Mouse (Mus musculus) megakaryocyte, embryonic 14.5 days (primary cell): ENCODE measurements around the gene Gm49450. TPM values are rescaled to one million over a fixed set of nuclear protein-coding genes. Genes with fewer than 3 reads are reported as not detected.
"Not testable (repeated sequence)": the region's sequence is repeated elsewhere in the genome, so short reads cannot be mapped to it uniquely, and the experiment has no call there.

Experiments used
- H3K27me3 ChIP-seq: replicated peaks from 2 replicates; pipeline ENCODE3; 2012; ENCODE audit warnings: inconsistent platforms
- H3K36me3 ChIP-seq: replicated peaks from 2 replicates; pipeline ENCODE3; 2012; ENCODE audit warnings: low read length, inconsistent platforms, mixed read lengths
- H3K4me1 ChIP-seq: 2 replicates; pipeline ENCODE4 v1.6.1; 2012; ENCODE audit warnings: inconsistent platforms
- H3K4me3 ChIP-seq: replicated peaks from 2 replicates; pipeline ENCODE3; 2012; ENCODE audit warnings: moderate library complexity, mild to moderate bottlenecking, inconsistent platforms
- H3K9me3 ChIP-seq: 2 replicates; pipeline ENCODE4 v1.6.1; 2012; ENCODE audit warnings: inconsistent platforms
- FLI1 ChIP-seq: IDR thresholded peaks from 2 replicates; pipeline ENCODE4 v1.6.1; 2012; ENCODE audit warnings: low read length, inconsistent platforms, mixed read lengths
- GATA1 ChIP-seq: IDR thresholded peaks from 3 replicates; pipeline ENCODE4 v1.6.1; 2012; ENCODE audit warnings: mixed read lengths, low read length, inconsistent platforms, borderline replicate concordance
- polyA plus RNA-seq: library from polyadenylated mRNA; stranded (reverse); fragments of >175 nt; gene quantifications from 2 replicates; pipeline ENCODE4 v1.2.3, GENCODE M21; 2012; ENCODE audit warnings: low replicate concordance; ENCODE audit not compliant: insufficient read depth

Gm49450 gene
- polyA plus RNA-seq, 1 experiment, result 2.5 TPM

DNA sequence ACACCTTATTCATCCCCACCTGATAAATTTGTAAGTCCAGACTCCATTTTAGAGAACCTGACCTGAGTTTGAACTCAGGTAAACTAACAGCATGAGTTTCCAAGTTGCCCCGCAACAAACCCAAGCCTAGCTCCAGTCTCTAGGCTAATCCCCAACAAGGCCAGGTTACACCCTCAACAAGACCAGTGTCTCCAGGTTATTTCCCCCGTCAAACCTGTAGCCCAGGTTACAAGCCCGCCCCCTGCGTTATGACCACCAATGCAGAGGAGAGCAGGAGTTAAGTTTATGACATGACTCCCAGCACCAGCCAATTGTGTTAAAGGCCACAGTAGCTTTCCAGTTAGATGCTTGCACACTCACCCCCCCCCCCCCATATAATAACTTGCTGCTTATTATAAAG lies 10.2 kb downstream of the Gm49450 start:
- Histone ChIP-seq H3K36me3 (no peaks in the 10 kb centered on the region), H3K9me3 (peaks cover 8% of the 10 kb centered on the region; the same call in 1 of the 2 replicates), H3K27me3 (no peaks in the 10 kb centered on the region), H3K4me1 (peaks cover 6% of the 10 kb centered on the region; the same call in 1 of the 2 replicates), H3K4me3 (no peak overlapping the region)
- TF ChIP-seq FLI1 (no peak), GATA1 (no peak)

DNA sequence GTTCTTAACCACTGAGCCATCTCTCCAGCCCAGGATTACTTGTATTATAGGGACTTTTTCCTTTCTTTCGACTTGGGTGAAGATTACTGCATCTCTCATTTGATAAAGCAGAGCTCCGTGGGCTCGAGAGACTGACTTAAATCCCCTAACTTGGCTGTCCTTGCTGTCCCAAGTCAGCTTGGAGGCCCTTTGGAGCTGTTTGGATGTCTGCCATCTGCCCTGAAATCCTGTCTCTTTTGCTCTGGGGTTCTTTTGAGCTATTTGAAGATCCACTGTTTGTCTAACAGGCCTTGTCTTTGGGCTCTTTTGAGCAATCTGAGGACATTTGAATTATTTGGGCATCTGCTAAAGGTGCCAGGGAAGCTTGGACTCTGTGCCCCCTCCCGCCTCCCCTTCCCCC lies 11.3 kb downstream of the Gm49450 start:
- TF ChIP-seq FLI1, result no peak
- Histone ChIP-seq H3K36me3 (no peaks in the 10 kb centered on the region), H3K27me3 (no peaks in the 10 kb centered on the region), H3K4me3 (no peak overlapping the region), H3K9me3 (peaks cover 8% of the 10 kb centered on the region; the same call in 1 of the 2 replicates), H3K4me1 (peaks cover 9% of the 10 kb centered on the region)

DNA sequence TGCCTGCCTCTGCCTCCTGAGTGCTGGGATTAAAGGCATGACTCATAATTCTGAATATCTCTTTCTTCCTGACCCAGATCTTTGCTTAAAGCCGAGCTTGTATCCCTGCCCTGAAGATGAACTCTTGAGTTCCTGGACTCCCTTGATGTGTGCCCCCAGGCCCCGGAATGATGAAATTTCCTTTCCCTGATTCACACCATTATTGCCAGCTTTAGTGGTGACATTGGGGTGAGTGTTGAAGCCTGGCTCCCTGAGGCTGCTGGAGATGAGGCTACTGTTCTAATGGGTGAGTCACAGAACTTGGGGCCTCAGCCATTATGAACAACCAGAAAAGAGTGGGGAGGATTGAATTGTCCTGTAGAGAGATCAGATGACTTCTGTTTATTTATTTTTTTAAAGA lies 11.8 kb downstream of the Gm49450 start:
- Histone ChIP-seq H3K27me3 (no peaks in the 10 kb centered on the region), H3K4me1 (peaks cover 14% of the 10 kb centered on the region), H3K9me3 (peaks cover 8% of the 10 kb centered on the region; the same call in 1 of the 2 replicates), H3K36me3 (no peaks in the 10 kb centered on the region), H3K4me3 (no peak overlapping the region)
- TF ChIP-seq FLI1 (no peak), GATA1 (no peak)

DNA sequence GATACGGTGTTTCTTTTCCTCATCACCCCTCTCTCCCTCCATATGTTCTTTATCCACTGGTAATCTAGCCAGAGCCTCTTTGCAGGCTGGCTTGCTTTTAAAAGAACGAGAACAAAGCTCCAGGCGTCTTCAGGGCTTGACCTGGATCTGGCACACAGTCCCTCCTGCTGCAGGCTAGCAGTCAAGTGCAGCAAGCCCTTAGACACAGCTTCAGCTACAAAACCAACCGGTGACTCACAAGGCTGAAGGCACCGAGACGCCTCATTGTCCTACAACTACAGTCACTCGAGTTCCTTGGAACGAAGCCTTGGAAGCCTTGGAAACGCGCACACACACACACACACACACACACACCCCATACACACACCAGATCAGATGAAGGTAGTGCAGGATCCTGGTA lies 12.5 kb downstream of the Gm49450 start:
- Histone ChIP-seq H3K36me3 (no peaks in the 10 kb centered on the region), H3K9me3 (peaks cover 8% of the 10 kb centered on the region; the same call in 1 of the 2 replicates), H3K4me3 (no peak overlapping the region), H3K27me3 (no peaks in the 10 kb centered on the region), H3K4me1 (peaks cover 20% of the 10 kb centered on the region)
- TF ChIP-seq FLI1 (no peak), GATA1 (no peak)

DNA sequence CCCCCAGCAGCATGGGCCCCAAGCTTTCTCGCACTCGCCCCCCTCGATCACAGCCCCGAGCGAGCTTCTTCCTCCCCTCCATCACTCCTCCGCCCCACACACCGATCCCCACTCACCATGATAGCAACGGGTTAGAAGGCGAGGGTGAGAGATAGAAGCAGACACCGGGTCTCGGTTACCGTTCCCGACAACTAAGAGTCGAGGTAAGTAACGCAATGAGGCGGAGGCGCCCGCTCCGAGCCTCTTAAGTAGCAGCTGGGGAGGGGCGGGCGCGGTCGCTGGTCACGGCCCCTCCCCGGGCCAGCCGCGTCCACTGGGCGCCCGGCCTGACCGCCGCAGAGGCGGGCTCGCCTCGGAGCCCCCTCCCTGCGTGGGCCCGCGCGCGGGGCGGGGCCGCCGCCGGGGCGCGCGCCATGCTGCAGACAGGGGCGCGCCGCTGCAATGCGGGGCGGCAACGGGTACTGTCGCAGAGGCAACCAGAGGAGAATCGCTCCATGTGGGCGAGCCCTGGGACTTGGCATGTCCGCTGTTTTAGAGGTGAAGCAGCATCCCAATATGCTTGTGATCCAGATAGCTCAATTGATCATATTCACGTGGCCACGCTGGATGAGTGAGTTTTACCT lies 19.0 kb downstream of the Gm49450 start, which contains the start of gene Tuba1b:
Gene Tuba1b, minus strand, starts transcription at position 349 of the 623 bp plus-strand sequence.
- no peaks in the 10 kb centered on the region for H3K27me3 ChIP-seq
- H3K4me1 ChIP-seq, result peaks cover 53% of the 10 kb centered on the region
- H3K9me3 ChIP-seq, result no peaks in the 10 kb centered on the region
- peaks cover 23% of the 10 kb centered on the region for H3K36me3 ChIP-seq
- peak within 1 kb of the TSS; percentile 91 for H3K4me3 ChIP-seq
- TF ChIP-seq GATA1, result no peak
- TF ChIP-seq FLI1, result no peak

DNA sequence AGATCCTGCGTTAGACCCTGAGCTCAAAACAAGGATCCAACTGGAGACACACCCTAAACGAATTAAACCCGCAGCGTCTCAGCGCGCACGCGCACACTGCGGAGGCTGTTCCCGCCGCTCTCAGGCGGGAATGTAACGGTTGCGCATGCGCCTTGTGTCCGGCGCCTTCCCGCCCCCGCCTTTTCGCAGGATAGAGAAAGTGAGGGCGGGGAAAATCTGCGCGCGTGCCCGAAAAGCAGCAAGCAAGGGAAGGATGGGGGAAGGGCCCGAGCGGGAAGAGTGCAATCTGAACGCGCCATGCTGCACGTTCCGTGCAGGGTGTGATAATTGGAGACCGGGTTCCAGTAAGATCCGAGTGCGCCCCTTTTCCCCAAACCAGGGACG lies 19.5 kb downstream of the Gm49450 start:
- H3K4me3 ChIP-seq, result peak overlapping the region; percentile 91
- TF ChIP-seq FLI1, result peak; percentile 66; the same call in 1 of the 2 replicates
- no peak for TF ChIP-seq GATA1
- no peaks in the 10 kb centered on the region for H3K27me3 ChIP-seq
- peaks cover 53% of the 10 kb centered on the region for H3K4me1 ChIP-seq
- H3K36me3 ChIP-seq, result peaks cover 23% of the 10 kb centered on the region
- H3K9me3 ChIP-seq, result no peaks in the 10 kb centered on the region

DNA sequence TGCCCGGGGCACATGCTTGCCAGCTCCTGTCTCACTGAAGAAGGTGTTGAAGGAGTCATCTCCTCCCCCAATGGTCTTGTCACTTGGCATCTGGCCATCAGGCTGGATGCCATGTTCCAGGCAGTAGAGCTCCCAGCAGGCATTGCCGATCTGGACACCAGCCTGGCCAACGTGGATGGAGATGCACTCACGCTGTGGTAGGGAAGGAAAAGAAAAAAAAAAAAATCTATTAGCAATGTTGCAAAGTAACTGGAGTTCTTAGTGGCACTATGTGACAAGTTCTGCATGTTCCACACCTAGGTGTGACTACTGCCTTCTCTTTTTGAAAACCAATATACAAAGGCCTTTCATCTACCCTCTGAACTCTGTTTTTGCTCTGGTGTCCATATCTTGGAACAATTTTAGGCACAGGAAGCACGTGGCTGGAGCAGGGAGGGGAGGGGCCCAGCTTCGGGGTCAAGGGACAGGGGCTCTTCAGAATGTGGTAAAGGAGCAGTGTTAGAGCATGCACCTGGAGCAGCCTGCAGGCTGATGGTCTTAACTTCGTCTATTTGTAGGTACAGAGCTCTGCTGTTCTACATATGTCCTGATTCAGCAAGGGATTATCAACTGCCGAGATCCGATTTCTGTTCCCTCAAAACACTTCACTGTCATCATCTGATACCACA lies 20.2 kb downstream of the Gm49450 start:
- peaks cover 23% of the 10 kb centered on the region for H3K36me3 ChIP-seq
- H3K27me3 ChIP-seq, H3K9me3 ChIP-seq: not testable (repeated sequence)
- peak overlapping the region; percentile 91 for H3K4me3 ChIP-seq
- H3K4me1 ChIP-seq, result peaks cover 57% of the 10 kb centered on the region

DNA sequence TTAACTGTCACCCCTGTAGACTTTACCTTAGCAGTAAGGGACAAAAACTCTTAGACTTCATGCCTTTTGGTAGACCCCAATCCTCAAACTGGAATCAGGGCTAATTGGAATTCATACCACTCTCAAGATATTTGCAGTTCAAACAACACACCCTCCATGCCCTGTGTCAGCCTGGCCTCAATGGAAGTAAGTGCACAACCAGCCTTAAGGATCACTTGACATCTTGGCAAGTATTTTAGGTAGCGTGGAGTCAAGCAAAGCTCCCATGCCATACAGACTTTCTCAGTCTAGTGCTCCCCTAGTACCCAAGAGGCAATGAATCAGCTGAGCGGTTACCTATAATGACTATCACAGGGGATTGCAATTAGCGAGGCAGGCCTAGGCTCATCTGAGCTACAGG lies 22.4 kb downstream of the Gm49450 start:
- H3K36me3 ChIP-seq, result peaks cover 23% of the 10 kb centered on the region
- TF ChIP-seq GATA1, result no peak
- no peak for TF ChIP-seq FLI1
- H3K27me3 ChIP-seq, result no peaks in the 10 kb centered on the region
- H3K4me3 ChIP-seq, result peak overlapping the region; percentile 59
- no peaks in the 10 kb centered on the region for H3K9me3 ChIP-seq
- H3K4me1 ChIP-seq, result peaks cover 54% of the 10 kb centered on the region

DNA sequence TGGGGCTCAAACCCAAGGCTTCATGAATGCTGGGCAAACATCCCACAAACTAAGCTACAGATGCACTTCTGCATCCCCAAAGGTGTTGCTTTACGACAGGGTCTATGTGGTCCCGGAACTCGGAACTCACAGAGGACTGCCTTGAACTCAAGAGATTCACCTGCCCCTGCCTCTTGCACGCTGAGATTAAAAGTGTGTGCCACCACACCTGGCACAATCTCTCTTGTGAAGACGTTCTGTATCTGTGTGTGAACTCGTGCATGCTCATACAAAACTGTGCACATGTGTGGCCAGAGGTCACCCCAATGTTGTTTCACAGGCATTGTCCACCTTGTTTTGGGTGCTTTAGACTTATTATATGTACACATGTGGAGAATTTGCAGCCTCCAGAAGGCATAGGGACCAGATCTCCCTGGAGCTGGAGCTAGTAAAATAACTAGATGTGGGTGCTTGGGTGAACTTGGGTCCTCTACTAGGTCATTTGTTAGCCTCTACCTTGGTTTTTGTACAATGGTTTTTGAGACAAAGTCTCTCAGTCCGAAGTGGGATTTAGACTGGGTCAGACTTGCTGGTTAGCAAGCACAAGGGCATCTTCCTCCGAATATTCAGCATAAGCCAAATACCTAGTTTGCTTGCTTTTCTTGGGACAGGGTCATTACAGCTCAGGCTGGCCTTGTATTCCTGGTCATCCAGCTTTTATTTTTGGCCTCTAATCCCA lies 23.2 kb downstream of the Gm49450 start:
- Histone ChIP-seq H3K9me3 (no peaks in the 10 kb centered on the region), H3K27me3 (no peaks in the 10 kb centered on the region), H3K4me3 (no peak overlapping the region), H3K36me3 (peaks cover 23% of the 10 kb centered on the region), H3K4me1 (peaks cover 46% of the 10 kb centered on the region)
- TF ChIP-seq GATA1, result no peak
- TF ChIP-seq FLI1, result no peak
